Mouse (Mus musculus) regulatory T cell (primary cell): ENCODE measurements around the gene Ttc23l.
"Not testable (repeated sequence)": the region's sequence is repeated elsewhere in the genome, so short reads cannot be mapped to it uniquely, and the experiment has no call there.

Source experiments
- in situ Hi-C: fragments of 300-600 bp; cut with MboI, MseI; formaldehyde crosslinking; loops from one replicate; pipeline ENCODE4 v1.15.1; 2025; ENCODE audit warnings: high pct_unique_total_duplicates

Gene Ttc23l

GRCm38 (mm10) chr15:10558465-10558864, at the start of gene Ttc23l:
Ttc23l (minus strand) TSS chr15:10558668.
- in situ Hi-C loops, result no loop called here

- in situ Hi-C loops, result no loop called here
These were observed 40.9 kb upstream of the Ttc23l start for GRCm38 (mm10) chr15:10599413-10599812.

GRCm38 (mm10) chr15:10598259-10599225, 40.1 kb upstream of the Ttc23l start:
- in situ Hi-C loops, result no loop called here

DNA sequence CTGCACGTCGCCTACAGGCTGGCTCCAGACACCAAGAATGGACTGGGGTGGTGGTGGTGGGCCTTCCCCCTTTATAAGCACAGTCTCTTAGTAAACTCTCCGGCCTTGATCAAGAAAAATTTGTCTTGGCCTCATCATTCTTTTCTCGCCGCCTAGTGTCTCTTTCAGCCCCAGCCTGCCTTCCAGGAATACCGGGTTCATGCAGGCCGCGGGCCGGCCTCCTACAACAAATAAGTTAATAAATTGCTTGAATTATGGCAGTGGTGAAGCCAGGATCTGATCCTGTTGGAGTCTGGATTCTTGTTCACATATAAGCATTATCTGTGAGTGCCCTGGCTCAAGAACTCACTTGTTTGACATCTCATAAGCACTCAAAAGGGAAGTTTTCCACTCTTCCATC, 38.4 kb upstream of the Ttc23l start:
- in situ Hi-C loops, result no loop called here

DNA sequence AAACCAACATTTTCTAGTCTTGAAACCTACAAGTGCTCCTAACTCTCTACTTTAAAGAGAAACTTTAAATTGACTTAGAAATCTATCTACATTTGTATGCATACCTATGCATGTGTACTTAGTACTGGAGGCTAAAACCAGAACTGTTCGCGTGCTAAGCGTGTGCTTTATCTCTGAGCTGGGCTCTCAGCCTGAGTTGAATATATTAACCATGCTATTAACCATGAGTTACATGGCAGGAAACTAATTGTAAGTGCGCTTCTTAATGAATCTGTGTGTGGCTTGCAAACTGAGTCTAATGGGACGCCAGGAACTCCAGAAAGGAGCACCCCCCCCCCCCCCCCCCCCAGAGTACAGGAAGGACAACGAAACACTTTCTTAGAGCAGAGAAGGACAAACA, 36.9 kb upstream of the Ttc23l start:
- in situ Hi-C loops, result no loop called here

GRCm38 (mm10) chr15:10594910-10595309, 36.4 kb upstream of the Ttc23l start:
- in situ Hi-C loops, result no loop called here

DNA sequence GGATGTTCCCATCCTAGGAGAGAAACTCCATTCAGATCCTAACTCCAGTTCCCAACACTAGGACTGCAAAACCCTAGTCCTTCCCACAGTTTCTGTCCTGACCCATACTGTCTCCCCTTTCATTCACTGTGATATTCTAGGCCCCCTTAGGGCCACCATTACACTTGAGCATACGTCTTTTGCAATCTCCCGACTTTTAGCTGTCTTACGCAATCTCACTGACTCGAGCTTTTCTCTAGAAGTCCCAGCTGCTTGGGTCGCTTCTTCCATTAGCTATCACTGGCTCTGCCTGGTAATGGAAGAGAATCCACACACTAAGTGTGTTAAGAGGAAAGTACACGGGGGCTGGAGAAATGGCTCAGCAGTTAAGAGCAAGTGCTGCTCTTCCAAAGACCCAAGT, 34.6 kb upstream of the Ttc23l start:
- in situ Hi-C loops, result no loop called here

- in situ Hi-C loops, result no loop called here
These were observed 28.1 kb upstream of the Ttc23l start for GRCm38 (mm10) chr15:10586565-10586964.

- in situ Hi-C loops, result no loop called here
These were observed 26.1 kb upstream of the Ttc23l start for GRCm38 (mm10) chr15:10584359-10585187.

GRCm38 (mm10) chr15:10583408-10583807, 24.9 kb upstream of the Ttc23l start:
- in situ Hi-C loops, result no loop called here

- in situ Hi-C loops, result no loop called here
These were observed 20.7 kb upstream of the Ttc23l start for GRCm38 (mm10) chr15:10579159-10579558.

DNA sequence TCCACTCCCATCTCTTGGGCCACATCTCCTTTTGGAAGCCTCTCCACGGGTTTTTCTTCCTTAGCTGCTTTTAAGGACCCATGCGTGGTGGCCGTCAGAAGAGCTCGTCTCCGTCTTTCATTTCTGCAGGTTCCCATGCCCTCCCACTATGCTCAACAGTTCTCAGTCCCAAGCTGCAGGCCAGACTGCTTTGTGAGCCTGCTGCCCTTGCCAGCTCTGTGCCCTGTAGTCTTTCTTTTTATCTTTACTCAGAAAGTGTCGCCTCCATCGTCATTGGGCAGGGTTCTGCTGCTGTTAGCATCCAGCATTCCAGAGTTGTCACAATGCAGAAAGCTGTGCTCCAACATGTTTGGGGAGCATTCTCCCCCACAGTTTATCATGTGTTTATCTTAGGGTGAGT, 8.0 kb upstream of the Ttc23l start:
- in situ Hi-C loops, result no loop called here

- in situ Hi-C loops, result no loop called here
These were observed 5.7 kb upstream of the Ttc23l start for GRCm38 (mm10) chr15:10564201-10564600.

DNA sequence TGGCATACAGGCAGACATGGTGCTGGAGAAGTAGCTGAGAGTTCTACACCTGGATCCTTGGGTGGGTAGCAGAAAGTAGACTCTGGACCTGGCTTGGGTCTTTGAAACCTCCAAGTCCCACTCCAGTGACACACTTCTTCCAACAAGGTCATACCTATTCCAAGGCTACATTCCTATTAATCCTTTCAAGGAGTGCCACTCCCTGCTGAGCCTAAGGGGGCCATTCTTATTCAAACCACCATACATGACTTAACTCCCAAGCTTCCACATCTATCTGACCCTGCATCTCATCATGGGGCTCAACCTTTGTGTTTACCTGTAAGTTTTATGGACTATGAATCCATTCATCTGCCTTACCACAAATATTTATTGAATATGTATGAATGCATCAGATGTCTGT, 3.8 kb upstream of the Ttc23l start:
- in situ Hi-C loops, result no loop called here

DNA sequence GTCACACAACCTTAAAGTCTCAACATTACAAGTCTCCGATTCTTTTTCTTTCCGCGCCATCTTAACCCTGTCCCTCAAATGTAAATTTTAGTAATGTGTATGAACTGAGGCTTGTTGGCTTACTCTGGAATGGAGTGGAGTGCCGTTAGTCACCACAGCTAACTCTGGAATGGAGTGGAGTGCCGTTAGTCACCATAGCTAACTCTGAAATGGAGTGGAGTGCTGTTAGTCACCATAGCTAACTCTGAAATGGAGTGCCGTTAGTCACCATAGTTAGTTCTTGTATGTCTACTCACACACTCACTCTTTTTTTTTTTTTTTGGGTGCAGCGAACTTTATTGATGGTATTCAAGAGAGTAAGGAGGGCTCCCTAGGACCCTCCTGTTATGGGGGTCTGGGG, 1.5 kb upstream of the Ttc23l start:
- in situ Hi-C loops, result no loop called here

- in situ Hi-C loops, result loop anchor here (5.0 kb wide), 1 partner anchor 103 kb away; no protein-coding TSS in a partner anchor
These were observed 4.1 kb downstream of the Ttc23l start for GRCm38 (mm10) chr15:10554336-10554735.

DNA sequence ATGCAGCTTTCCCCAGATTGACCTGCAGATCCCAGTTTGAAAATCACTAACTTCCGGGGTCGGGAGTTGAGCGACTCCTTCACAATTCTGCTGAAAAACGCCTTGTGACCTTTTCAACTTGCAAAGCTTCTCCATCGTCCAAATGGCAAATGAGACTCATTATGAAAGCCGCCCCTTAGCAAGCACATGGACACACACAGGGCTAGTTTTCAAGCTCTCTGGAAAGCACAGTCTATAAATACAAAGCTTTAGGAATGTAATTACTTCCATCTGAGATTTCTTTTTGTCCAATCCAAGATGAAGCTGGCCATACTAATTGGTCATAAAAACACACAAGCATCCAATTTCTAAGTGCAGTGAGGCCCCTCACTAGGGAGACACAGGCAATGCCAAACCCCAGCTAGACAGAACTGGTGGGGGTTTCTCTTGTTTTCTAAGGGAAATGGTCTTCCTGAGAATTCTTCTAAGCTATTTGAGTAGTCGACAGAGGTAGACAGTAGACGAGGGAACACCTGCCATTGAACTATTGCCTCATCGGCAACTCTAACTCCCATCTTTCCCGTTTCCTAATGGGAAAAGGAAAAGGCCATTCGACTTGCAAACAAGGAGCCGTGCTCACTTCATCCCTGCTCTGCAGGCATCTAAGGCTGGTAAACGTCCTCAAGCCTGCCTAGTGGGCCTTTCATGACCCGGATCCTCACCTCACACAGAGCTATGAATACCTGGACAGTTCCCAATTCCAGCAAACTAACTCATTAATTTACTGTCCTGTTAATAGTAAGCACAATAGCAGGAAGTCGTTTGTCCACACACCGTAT, 18.0 kb downstream of the Ttc23l start:
- in situ Hi-C loops, result no loop called here

- in situ Hi-C loops, result no loop called here
These were observed 22.5 kb downstream of the Ttc23l start for GRCm38 (mm10) chr15:10535969-10536368.

DNA sequence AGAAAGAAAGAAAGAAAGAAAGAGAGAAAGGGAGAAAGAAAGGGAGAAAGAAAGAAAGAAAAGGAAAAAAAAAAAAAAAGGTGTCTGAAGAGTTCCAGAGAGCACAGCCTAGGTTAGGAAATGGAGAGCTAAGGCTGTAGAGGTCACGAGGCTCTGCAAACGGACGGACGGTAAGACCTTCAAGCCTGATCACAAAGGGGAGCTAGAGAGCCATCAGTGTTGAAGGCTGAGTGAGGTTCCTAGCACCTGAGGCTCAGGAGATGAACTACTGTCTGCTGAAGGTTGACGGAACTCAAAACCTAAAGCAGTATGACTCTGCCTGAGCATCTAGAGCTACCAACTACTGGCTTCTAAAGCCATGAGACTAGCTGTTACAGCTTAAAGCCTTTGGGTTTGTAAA, 23.9 kb downstream of the Ttc23l start:
- in situ Hi-C loops, result no loop called here

- in situ Hi-C loops, result not testable (repeated sequence)
These were observed 25.1 kb downstream of the Ttc23l start for GRCm38 (mm10) chr15:10533361-10533760.

- in situ Hi-C loops, result no loop called here
These were observed 27.1 kb downstream of the Ttc23l start for GRCm38 (mm10) chr15:10531352-10531751.

- in situ Hi-C loops, result no loop called here
These were observed 32.6 kb downstream of the Ttc23l start for GRCm38 (mm10) chr15:10525896-10526295.
